In the genomic region with DNA sequence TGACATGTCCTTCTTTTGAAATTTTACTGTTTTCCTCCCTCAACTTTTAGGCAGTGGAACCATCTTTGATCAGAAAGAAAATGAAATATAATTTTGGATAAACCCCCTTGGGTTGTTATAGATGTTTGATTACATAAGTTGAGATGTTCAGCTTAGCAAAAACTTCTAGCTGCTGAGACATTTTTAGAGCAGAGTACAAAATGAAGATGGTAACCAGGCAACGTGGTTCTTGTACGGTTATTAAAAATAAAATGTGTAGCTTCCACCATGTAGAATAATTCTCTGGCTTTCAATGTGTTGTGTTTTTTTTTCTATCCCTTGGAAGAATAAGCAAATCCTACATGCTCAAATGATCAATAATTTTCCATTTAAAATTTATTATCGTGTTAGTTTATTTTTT, we compare ENCODE assay signal across 21 mouse cellular contexts.
A peak's percentile ranks its signal among the peaks of the same experiment; 100 is the strongest.
DNase-seq lines count a peak whose midpoint lies in the region; ATAC-seq lines count a peak whose summit lies in the region.
"Had no signal": no experiment of that assay in that cellular context is flagged by ENCODE, and none has a peak within 500 bp of the region (broad histone marks: within the 10 kb centered on the region; RNA-seq: fewer than 3 reads in every experiment).

No protein-coding gene starts in this region.

- peak; percentile 83; the same call in 1 of the 2 replicates for ATAC-seq in frontal cortex, adult (ENCODE audit: low TSS enrichment)
- ATAC-seq: forebrain, embryonic 16.5 days; hindbrain, postnatal 0 days; Patski had no signal

- no peak for DNase-seq in frontal cortex, postnatal 10 days (ENCODE audit: low spot score in 2 of 2)
- DNase-seq in left cerebral cortex, adult 9 months (ENCODE audit: low spot score in 2 of 2) = peak; percentile 11 to 33
- DNase-seq in left cerebral cortex, adult 11 months (ENCODE audit: low spot score) = no peak
- peak; percentile 59 for DNase-seq in brain, adult 2 months (ENCODE audit: low read depth, low spot score)
- no peak for DNase-seq in adrenal gland, adult 2 months
- DNase-seq: adrenal gland, postnatal 14 days; B cell, adult 2 months; cerebellum, adult 11-12 months; cerebellum, adult 8-10 months; cerebellum, postnatal 10 days; cerebellum, postnatal 36 days; embryo, embryonic 11 days; gastrocnemius, postnatal 10 days; gastrocnemius, postnatal 36 days; heart, adult 2 months; heart, postnatal 14 days; heart, postnatal 4 days had no signal

Comparison
In these comparisons a context has a peak if more than half of its experiments do, and no peak if none do; other contexts are left out.
1. DNase-seq: peak in left cerebral cortex, adult 9 months (2 of 2) and brain, adult 2 months (single experiment); none in frontal cortex, postnatal 10 days (0 of 2), left cerebral cortex, adult 11 months (single experiment) and adrenal gland, adult 2 months (single experiment).